Mouse (Mus musculus): ENCODE results near the gene Serpinf2. TPM values are rescaled to one million over a fixed set of nuclear protein-coding genes. Genes with fewer than 3 reads are reported as not detected.
A peak's percentile ranks its signal among the peaks of the same experiment; 100 is the strongest.
"Not testable (repeated sequence)": the region's sequence is repeated elsewhere in the genome, so short reads cannot be mapped to it uniquely, and the experiment has no call there.

Gene Serpinf2
- total RNA-seq, 4 experiments from 2014 or later: 0.38 TPM; not detected in 3

DNA sequence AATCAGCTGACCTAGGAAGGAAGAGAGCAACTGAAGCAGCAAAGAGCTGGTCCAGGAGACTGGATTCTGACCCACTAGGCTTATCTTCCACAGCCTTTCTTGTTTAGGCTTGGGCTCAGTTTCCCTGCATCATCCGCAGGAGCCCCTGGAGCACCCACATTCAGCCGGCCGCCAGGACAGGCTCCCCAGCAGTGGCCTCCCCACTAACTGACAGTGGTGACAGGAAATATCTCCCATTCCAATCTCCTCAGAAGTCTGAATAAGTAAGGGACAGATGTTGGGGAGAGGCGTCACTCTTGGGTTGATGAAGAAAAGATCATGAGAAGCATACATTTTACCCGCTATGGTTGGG lies 20.3 kb upstream of the Serpinf2 start:
- DNase-seq (ENCODE audit: low spot score in 2 of 2): no peak

- DNase-seq (ENCODE audit: low spot score in 2 of 2): peak; percentile 49 to 57
These were observed 19.8 kb upstream of the Serpinf2 start for GRCm38 (mm10) chr11:75459141-75459711.

DNA sequence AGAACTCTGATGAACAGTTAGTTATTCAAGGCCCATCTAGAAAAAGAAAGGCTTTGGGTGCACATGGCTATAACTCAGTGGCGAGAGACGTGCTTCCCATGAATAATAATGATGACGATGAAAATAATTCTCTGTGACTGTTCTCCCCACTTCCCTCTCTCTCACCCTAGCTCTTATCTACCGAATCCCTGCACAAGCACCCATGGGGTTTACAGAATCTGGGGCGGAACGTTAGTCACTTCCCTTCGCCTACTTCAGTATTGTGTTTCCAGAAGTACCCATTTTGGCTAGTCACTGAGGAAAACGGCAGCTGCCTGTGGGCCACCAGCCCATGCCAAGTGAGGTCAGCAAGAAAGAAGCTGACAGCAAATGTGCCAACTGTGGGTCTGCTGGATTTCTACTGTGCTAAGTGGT lies 19.2 kb upstream of the Serpinf2 start:
- peak; percentile 40 to 55 for DNase-seq (ENCODE audit: low spot score in 2 of 2)

DNA sequence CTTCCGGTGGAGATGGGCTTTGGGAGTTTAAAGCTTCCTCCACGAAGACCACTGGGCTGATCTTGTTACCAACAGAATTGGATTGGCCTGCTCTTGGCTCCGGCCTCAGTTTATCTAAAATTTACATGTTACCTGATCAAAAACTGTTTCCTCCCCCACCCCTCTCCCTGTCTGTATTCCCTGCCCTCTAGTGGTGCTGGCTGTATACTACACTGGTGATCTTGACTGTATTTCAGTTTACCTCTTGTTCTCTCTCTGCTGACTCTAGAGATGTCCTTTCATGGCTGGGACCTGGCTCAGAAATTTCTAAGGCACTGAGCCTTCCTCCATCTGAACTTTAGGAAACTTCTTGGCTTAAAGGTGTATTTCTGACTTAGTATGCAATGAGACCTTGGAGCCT lies 18.8 kb upstream of the Serpinf2 start:
- DNase-seq (ENCODE audit: low spot score in 2 of 2): no peak

DNA sequence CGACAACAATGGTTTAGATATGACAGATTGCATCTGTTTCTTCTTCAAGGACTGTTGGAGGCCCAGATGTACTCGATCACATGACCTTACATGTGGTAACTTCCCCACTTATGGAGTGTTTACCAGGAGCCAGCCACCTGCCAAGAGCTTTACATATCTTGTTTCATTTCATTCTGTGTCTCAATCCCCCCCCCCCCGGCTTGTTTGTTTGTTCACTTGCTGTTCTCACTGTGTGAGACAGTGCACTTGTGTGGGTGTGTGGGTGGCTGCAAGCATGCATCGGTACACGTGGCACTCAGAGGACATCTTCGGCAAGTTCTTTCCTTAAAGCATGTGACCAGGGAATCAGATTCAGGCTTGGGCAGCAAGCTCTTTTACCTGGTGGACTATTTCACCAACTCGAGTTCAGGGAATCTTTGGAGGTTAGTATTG lies 17.1 kb upstream of the Serpinf2 start:
- DNase-seq (ENCODE audit: low spot score in 2 of 2): no peak

DNA sequence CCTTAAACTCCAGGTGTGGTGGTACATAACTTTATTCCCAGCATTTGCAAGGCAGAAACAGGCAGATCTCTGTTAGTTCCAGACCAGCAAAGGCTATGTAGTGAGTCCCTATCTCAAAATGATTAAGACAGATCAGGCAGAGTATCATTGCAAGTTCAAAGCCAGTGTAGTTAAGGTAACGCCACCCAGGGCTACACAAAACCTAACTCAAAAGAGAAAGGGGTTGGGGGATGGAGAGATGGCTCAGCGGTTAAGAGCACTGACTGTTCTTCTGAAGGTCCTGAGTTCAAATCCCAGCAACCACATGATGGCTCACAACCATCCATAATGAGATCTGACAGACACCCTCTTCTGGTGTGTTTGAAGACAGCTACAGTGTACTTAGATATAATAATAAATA lies 16.6 kb upstream of the Serpinf2 start:
- not testable (repeated sequence) for DNase-seq (ENCODE audit: low spot score in 2 of 2)

DNA sequence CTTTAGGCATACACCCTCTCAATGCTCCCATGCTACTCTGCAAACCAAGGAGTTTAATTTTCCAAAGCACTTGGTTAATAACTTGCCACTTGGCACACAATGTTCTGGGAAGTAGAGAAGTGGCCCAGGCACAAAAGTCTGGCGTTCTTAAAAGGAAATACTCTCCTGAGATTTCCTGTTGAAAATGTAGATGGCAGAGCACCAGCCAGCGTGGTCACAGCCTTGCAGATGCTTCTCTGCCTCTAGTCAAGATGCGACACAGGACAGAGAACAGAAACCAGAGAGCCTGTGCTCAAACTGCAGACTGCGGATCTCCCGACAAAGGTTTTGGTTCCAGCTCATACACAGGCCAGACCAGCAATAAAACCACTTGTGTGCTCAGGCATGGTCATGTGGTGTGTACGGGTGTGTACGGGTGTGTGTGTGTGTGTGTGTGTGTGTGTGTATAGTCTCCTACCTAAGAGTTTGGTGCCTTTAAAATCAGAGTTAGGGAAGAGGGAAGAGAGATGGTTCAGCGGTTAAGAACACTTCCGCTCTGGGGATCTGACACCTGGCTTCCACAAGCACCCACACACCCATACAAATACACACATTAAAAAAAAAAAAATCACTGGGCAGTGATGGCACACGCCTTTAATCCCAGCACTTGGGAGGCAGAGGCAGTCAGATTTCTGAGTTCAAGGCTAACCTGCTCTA lies 15.8 kb upstream of the Serpinf2 start:
- no peak for DNase-seq (ENCODE audit: low spot score in 2 of 2)

DNA sequence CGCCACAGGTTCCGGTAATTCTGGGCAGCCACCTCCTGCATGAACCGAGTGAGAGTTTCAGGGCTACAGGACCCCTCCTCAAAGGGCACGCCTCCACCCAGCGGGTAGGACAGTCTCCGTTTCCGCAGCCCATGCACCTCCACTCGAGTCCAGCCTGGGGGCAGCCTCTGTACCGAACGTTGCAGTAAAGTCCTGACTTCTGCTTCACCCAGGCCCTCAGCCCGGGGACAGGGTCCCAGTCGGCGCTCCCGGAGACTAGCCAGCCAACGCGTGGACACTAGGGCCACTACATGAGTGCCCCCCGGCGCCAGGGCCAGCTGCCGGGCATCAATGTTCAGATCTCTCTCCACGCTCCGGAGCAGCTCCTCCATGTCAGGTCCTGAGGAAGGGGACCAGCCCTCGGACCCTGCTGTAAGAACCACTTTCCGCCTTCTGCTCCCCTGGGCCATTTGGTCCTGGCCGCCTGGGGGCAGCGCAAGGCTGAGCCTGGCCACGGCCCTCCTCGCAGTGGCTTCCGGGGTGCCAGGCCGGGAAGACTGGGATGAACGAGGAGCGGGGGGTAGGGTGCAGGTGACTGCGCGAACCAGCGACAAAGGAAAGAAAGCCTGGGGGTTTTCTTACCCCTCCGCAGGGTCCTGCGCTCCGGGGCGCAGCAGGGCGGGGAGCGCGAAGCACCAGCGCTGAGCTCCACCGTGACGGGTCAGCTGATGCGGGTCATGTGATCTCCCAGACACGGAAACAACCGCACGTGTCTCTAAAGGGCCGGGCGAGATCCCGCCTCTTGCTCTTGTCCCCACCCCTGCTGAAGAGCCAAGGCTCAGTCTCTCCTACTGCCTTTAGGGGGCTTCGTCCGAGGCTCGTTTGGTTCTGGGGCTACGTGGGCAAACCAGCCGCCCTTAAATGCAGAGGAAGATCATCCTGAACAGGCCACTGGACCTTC lies 14.9 kb upstream of the Serpinf2 start, which contains the start of gene Wdr81:
Wdr81 (minus strand) TSS at position 727 of the 940 bp plus-strand sequence.
- DNase-seq (ENCODE audit: low spot score in 2 of 2): peak; percentile 74 to 81

DNA sequence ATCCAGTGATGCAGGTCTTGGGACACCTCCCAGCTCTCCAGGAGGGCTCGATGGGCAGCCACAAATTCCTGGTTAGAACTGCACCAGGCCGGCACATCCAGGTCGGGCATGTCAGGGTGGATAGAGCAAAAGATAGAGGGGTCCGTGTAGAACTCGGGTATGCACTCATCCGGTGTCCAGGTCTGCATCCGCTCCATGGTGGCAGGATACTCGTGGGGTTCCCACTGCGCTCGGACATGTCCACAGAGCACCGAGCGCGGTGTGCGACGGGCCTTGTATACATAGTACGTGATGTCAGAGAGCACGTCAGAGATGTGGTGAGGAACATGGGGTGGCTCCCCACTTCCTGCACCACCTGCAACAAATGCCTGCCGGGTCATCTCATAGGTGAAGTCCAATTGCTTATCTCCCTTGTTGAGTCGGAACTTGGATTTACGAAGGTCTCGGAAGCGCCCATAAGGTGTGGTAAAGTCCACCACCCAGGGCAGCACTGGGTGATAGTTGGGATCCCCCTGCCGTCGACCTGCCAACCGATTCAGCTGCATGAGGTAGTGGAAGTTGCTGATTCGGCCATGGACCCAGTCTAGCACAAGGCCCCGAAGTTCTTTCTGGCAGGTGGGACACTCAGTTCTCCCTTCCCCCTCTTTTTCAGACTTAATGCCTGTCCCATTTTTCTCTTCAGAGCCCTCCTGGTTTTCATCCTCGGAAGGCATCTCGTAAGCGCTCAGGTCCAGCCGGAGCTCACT lies 13.6 kb upstream of the Serpinf2 start:
- no peak for DNase-seq (ENCODE audit: low spot score in 2 of 2)

- no peak for DNase-seq (ENCODE audit: low spot score in 2 of 2)
These were observed 12.7 kb upstream of the Serpinf2 start for GRCm38 (mm10) chr11:75452081-75452480.

DNA sequence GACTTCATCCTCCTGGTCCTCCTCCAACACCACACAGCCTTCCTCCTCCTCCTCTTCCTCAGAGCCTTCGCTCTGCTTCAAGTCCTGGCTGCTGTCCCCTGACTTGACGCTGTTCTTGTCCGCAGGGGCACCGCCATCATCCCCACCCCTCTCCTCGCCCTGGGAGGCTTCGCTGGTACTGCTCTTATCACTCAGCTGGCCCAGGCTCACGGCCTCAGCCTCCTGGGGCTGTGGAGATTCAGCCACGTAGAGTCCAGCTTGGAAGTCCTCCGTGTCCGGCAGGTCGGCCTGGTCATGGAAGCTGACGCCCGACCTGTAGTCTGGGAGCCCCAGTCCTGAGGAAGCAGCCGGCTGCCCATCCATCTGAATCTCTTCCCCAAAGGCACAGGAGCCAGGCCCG lies 11.5 kb upstream of the Serpinf2 start:
- DNase-seq (ENCODE audit: low spot score in 2 of 2): no peak

GRCm38 (mm10) chr11:75450304-75450908 lies 11.0 kb upstream of the Serpinf2 start:
- DNase-seq (ENCODE audit: low spot score in 2 of 2): no peak

- no peak for DNase-seq (ENCODE audit: low spot score in 2 of 2)
These were observed 10.3 kb upstream of the Serpinf2 start for GRCm38 (mm10) chr11:75449695-75450094.

- no peak for DNase-seq (ENCODE audit: low spot score in 2 of 2)
These were observed 9.2 kb upstream of the Serpinf2 start for GRCm38 (mm10) chr11:75448575-75448974.

DNA sequence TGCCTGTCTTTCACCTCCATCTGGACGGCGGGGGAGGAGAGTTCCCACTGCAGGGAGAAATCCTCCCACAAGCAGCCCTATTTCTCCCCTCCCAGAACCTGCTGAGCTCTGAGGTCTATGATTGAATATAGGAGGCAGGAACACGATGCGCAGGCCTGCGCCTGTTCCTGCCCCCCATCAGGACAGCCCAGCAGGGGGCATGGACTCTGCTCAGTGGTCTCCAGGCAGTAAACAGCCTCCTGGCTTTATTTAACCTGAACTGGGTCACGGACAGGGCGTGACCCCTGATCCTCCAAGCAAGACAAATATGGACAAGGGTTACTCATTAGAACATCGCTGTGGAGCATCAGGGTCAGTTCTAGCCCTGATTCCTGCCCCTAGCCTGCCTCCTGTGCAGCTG lies 4.3 kb upstream of the Serpinf2 start:
- DNase-seq (ENCODE audit: low spot score in 2 of 2): no peak

- DNase-seq (ENCODE audit: low spot score in 2 of 2): no peak
These were observed 2.2 kb upstream of the Serpinf2 start for GRCm38 (mm10) chr11:75441601-75442000.

DNA sequence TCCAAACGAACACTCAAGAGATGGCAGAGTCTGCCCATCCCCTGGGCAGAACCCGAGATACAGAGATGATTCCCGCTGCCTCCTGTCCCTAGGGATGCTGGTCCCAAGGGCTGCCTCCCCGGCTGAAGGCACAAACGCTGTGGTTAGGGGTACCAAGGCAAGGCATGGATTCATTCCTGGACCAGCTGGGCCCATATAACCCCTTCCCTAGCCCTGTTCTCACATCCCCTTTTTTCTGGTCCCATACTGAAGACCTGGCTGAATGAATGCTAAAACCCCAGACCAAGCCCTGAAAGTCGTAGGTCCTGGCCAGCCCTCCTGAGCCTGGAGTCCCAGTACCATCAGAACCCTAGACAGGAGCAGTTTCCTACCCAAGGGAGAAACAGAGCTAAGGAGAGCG lies 1.6 kb upstream of the Serpinf2 start:
- DNase-seq (ENCODE audit: low spot score in 2 of 2): no peak

DNA sequence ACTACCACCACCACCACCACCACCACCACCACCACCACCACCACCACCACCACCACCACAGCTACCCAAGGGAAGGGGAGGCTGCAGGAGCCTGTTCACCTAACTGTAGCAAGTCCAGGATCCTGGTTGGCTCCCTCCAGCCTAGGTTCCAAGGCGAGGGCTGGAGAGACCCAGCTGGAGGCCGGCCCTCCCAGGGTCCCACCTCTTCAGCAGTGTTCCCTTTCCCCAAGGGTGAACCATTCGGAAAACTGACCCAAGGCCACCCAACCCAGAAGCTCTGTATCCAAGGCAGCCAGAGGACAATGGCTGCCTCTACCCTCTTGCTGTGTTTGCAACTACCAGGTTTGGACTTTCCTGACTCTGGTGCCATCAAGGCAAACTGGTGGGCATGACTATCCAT lies 560 bp upstream of the Serpinf2 start:
- DNase-seq (ENCODE audit: low spot score in 2 of 2): no peak

DNA sequence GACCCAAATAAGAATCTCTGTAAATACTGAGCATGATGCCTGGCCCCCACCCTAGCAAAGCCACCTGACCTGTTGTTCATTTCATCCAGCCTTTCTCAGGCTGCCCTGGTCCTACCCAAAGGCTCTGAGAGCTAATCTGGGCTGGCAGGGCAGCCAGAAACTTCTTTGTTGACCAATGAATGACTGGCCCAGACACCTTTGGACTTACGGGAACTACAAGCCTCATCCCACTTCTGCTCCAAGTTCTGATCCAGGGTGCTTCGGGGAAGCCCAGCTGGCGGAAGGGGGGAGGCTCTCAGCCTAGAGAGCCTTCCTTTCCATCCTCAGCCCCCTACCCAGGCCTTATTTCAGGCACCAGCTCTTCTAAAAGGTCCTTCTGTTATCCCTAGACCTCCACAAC lies 587 bp downstream of the Serpinf2 start:
- no peak for DNase-seq (ENCODE audit: low spot score in 2 of 2)

GRCm38 (mm10) chr11:75438194-75438593 lies 1.2 kb downstream of the Serpinf2 start:
- DNase-seq (ENCODE audit: low spot score in 2 of 2): no peak

DNA sequence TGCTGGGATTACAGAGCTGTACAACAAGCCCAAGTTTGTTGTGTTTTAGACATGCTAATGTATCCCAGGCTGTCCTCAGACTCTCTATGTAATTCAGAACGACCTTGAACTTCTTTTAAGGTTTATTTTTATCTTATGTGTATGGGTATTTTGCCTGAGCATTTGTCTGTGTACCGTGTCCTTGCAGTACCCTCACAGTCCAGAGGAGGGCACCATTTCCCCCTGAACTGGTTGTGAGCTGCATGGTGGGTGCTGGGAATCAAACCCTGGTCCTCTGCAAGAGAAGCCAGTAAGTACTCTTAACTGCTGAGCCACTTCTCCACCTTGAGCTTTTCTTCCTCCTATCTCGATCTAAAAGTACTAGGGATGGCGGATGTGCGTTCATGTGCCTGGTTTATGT lies 5.3 kb downstream of the Serpinf2 start:
- no peak for DNase-seq (ENCODE audit: low spot score in 2 of 2)

Measured in gastrocnemius, adult 8-10 months (tissue).